Mouse (Mus musculus) ZHBTc4 (cell line): ENCODE data around the gene Usp13.

Source experiments
- DNase-seq: peaks from one replicate; pipeline ENCODE4 v3.0.0-alpha.2; 2011; ENCODE audit warnings: low read depth, low spot score

Usp13 gene

GRCm38 (mm10) chr3:32817357-32818326 lies at the start of gene Usp13:
Gene Usp13 (plus strand): TSS chr3:32817546.
- DNase-seq: peak; percentile 90

- no peak for DNase-seq
These were observed 46.6 kb upstream of the Usp13 start for GRCm38 (mm10) chr3:32770781-32771180.

GRCm38 (mm10) chr3:32817001-32817356 lies 367 bp upstream of the Usp13 start:
- no peak for DNase-seq

GRCm38 (mm10) chr3:32818327-32818900 lies 1.1 kb downstream of the Usp13 start:
- DNase-seq: peak; percentile 17

- DNase-seq: peak; percentile 89
These were observed 5.3 kb downstream of the Usp13 start for GRCm38 (mm10) chr3:32822620-32823019.

GRCm38 (mm10) chr3:32824923-32825322 lies 7.6 kb downstream of the Usp13 start:
- DNase-seq: no peak

- no peak for DNase-seq
These were observed 8.7 kb downstream of the Usp13 start for GRCm38 (mm10) chr3:32825964-32826479.

GRCm38 (mm10) chr3:32826701-32827100 lies 9.4 kb downstream of the Usp13 start:
- DNase-seq: no peak

- DNase-seq: peak; percentile 64
These were observed 16.5 kb downstream of the Usp13 start for GRCm38 (mm10) chr3:32833871-32834270.

- peak; percentile 37 for DNase-seq
These were observed 20.5 kb downstream of the Usp13 start for GRCm38 (mm10) chr3:32837847-32838246.

- no peak for DNase-seq
These were observed 39.2 kb downstream of the Usp13 start for GRCm38 (mm10) chr3:32856362-32857107.

- DNase-seq: no peak
These were observed 53.7 kb downstream of the Usp13 start for GRCm38 (mm10) chr3:32871081-32871480.

GRCm38 (mm10) chr3:32886386-32886785 lies 69.0 kb downstream of the Usp13 start:
- DNase-seq: no peak

GRCm38 (mm10) chr3:32888886-32889285 lies 71.5 kb downstream of the Usp13 start:
- DNase-seq: no peak

GRCm38 (mm10) chr3:32890174-32890573 lies 72.8 kb downstream of the Usp13 start:
- no peak for DNase-seq

- no peak for DNase-seq
These were observed 86.1 kb downstream of the Usp13 start for GRCm38 (mm10) chr3:32903462-32903861.

- DNase-seq: no peak
These were observed 87.3 kb downstream of the Usp13 start for GRCm38 (mm10) chr3:32904599-32904998.

- DNase-seq: no peak
These were observed 88.8 kb downstream of the Usp13 start for GRCm38 (mm10) chr3:32905850-32906779.

- DNase-seq: no peak
These were observed 91.1 kb downstream of the Usp13 start for GRCm38 (mm10) chr3:32908400-32908799.

GRCm38 (mm10) chr3:32910071-32910551 lies 92.8 kb downstream of the Usp13 start:
- DNase-seq: no peak

GRCm38 (mm10) chr3:32924168-32924567 lies 106.8 kb downstream of the Usp13 start:
- DNase-seq: no peak
